Mouse (Mus musculus) adrenal gland, postnatal 36 days (tissue): Measurements from ENCODE around the gene Entpd7. TPM values are rescaled to one million over a fixed set of nuclear protein-coding genes. Genes with fewer than 3 reads are reported as not detected.

ENCODE experiments used
- DNase-seq, 2 experiments: peaks; one replicate each; pipeline ENCODE4 v3.0.0; 2021; ENCODE audit warnings: mixed read lengths in 1 of 2
- total RNA-seq, 2 experiments: library from RNA; stranded (reverse); gene quantifications; 2 replicates each; pipeline ENCODE4 v1.2.3; 2021

Gene Entpd7
- total RNA-seq, 2 experiments from 2014 or later, result 21.2 to 27.1 TPM

DNA sequence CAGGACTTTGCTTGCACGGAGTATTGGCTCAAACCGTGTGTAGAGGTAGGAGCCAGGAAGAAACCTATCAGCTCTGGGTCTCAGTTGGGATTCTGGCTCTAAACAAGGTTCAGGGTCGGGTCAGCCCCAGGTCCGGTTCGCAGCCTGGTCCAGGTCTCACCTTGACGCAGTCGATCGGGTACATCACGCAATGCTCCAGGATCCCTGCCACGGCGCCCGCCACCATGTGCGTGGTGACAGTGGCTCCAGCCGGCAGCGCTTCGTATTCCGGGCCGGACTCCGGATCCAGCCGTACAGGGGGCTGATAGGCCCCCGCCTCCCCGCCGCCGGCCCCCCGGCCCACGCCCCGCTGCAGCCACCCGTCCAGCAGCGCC is 15.2 kb upstream of the Entpd7 start:
- peak in 1 of 2 experiments; percentile 42 for DNase-seq

DNA sequence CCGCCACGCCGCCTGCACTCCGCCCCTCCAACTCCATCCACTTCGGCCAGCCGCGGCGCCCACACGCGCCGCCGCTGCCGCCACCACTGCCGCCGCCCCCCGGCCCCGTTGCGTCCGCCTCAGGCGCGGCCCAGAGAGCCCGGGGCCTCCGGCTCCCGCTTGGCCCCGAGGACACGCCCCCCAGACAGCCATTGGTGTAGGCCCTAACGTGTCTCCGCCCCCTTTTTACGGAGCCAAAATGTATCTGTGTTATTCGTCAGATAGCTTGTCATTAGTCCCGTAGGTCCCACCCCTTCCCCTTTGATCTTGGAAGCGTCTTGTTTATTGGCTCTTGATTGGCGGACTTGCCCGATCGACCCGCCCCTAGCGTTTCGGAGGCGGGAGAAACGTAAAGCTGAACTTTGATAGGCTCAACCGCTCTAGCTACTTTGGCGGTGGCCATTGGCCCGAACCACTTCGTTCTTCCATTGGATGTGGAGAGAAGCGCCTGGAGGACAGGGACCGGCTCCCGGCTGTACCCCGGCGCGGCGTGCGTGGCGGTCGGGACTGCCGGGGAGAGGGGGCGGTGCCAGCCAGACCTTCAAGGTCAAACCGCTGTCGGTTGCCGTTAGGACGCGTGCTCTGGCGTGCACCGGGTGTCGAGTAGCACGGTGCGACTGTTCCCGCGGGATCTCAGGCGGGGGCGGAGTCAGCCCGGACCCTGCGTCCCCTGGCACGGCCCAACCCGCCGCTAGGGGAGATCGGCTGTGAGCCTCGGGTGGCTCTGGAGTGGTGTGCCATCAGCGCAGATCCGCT is 14.5 kb upstream of the Entpd7 start, which contains the start of gene Slc25a28:
Gene Slc25a28, minus strand, starts transcription at position 152 of the 795 bp plus-strand sequence.
- peak; percentile 95 to 98 for DNase-seq

DNA sequence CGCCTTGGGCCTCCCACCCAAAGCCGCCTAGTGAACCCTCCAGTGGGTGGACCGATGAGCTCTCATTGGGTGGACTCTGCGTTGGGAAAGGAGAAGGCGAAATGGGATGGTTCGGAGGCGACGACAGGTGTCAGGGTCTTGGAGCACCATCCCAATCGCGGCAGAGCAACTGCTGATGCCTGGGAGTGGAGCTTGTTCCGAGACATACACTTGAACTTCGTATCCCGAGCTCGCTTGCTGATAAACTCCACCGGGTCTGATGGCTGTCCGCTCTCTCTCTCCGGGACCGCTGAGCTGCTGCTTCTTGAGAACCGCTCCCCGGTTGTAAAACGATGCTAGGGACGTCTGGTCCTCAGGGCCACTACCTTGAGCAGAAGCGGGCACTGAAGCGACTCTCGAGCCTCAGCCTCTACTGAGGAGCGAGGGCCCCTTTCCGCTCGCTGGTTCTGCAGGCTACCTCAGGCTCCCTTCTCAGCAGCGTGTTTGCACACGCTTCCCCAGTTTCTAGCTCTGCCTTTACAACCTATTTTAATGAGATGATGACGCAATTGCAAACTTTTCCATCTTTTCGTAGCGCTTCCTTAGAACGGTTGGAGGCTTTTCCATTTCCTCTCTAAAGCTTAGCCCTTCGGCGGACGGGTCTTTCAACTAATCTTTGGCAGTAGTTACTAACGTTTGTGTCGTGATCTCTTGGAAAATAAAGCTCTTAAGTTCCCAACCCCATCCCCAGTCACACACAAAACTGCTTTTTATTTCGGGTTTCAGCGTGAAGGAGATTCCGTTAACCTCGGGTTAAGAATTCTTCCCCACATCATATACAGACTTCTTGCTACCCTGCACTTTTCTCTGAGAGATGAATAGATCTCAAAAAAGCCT is 13.7 kb upstream of the Entpd7 start:
- peak; percentile 54 to 56 for DNase-seq

DNA sequence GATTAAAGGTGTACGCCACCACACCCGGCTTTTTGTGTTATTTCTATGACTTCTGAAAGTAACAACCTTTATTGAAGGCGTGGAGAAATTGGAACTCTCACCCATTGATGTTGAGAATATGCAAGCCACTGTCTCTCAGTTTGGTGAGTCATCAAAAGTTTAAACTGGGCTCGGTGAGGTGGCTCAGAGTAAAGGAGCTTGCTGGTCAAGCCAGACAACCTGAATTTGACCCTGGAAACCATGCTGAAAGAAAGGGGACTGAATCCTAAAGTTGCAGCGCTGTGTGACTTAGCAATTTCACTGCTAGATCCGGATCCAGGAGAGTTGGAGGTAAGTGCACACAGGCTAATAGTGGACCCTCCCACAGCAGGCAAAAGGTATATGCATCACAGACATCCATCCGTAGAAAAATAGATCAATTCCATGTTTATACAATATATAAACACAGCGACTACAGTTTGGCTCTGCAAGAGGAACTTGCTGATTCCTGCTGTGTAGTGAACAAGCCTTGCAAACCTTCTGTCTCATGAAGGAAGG is 10.9 kb upstream of the Entpd7 start:
- DNase-seq, result no peak

DNA sequence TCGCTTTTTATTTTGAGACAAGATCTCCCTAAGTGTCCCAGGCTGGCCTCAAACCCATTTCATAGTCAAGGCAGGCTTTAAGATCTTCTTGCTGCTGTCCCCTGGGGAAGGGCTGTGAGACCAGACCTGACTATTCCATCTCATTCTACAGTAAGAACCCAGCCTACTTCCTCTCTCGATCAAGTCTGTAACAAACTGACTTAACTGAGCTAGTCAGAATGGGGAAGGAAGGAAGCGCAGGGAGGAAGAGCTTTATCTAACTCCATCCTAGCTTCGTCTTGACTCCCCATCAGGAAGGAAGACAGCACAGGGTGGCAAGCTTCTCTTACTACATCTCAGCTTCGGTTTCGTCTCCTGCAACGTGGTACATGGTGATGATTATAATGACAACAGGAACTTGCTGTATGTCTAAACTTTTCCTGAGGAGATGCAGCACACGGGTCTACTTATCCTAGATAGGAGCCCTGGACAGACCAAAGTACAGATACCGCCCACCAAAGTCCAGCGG is 9.9 kb upstream of the Entpd7 start:
- no peak for DNase-seq

DNA sequence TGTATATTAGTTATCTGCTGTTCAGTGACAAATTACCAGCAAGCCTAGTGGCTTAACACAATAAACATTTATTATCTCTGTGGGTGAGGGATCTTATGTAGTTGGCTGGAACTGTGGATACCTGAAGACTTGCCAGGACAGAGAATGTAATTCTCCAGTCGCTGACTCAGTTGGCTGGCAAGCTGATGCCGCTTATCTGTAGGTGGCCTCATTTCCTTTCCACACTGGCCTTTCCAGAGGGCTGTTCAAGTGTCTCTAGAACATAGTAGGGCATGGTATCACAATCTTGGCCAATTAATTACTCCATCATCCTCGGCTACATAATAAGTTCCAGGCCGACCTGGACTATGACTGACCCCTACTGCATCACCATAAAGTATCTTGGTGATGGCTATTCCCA is 7.9 kb upstream of the Entpd7 start:
- DNase-seq, result no peak

DNA sequence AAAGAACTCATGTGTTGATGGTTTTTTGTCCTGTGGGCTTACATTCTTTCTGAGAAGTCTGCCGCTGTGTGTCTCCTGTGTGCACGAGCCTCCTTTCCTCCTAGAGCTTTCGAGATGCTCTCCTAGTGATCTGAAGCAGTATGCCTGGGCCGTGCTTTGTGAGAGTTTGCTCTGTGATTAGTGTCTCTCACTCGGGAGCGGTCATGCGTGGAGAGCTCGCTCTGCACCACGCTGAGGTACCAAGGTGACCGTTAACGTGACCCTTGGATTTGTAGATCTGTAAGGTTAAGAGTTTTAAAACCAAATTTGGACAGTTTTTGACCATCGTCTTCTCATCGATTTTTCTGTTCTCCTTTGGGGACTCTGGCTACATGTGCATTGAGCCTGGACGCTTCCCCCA is 3.3 kb downstream of the Entpd7 start:
- no peak for DNase-seq

DNA sequence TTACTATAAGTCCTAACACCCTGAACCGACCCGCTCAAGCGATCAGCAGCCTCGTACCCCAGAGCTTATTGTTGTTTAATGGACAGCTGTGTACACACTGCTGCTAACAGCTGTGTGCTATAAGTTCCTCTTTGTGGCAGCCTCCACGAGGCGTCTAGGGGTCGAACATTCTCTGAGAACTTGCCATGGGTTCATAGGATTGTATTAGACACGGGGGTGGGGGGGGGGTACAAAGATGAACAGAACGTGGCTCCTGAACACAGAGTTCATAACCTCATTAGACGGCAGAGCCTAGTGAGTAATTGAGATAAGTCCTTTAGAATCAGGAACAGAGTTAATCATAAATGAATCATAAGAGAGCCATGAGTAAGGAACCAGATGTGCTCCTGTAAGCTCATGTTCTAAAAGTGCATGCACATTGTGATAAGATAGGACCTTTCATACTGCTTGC is 6.1 kb downstream of the Entpd7 start:
- DNase-seq, result no peak

DNA sequence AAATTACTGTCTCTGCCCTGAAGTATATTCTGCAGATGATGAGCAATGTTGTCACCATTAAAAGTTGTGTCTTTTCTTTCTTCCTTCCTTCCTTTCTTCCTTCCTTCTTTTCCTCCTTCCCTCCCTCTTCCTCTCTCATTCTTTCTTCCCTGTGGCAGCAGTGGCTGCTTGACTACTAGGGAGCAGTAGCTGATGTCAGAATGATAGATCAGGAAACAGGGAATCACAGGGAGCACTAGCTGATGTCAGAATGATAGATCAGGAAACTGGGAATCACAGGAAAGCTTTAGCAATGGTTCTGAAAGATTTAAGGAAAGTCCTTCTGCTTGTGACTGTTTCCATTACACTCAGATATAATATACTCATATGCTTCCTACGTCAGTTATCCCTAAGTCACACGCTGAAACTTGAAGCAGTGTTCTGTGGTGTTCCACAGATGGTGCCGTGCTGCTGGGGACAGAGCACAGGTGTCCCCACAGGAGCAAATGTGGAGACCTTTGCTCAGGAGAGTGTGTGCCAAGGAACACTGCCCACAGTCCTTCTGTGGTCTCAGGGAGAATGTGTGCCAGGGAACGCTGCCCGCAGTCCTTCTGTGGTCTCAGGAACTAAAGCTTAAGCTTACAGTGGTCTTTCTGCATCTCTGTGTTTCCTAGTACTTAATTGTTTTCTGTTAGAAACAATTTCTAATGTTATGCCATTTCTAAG is 8.3 kb downstream of the Entpd7 start:
- DNase-seq, result no peak

DNA sequence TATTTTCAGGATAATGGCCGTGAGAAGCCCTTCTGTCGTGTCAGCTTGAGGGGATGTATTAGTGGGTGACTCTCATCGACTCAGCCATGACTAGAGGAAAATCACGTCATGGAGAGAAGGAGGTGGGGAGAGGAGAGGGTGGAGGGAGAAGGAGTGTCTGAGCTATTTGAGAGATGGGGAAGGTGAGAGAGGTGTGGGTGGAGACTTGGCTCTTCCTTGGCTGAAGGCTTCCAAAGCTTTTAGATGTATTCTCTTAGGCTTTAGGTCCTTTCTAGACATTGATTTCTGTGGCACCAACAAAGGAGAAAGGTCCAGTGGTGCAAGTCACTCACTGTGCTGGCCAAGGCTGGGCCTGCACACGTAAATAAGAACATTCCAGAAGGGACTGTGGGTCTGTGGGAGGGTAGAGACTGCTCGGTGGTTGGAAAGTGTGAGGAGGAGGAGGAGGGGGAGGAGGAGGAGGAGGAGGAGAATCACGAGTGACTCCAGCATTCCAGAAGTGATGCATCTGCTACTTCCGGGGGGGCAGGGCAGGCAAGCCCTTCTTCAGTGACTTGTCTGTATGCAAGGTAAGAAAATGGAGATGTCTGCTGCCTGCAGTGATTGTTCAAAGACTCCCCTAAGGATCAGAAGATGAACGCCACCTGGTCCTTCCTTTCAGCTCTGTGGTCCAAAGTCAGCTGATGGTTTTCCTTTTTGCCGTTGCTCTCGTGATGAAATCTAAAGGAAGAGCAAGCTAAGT is 9.7 kb downstream of the Entpd7 start:
- DNase-seq, result no peak

DNA sequence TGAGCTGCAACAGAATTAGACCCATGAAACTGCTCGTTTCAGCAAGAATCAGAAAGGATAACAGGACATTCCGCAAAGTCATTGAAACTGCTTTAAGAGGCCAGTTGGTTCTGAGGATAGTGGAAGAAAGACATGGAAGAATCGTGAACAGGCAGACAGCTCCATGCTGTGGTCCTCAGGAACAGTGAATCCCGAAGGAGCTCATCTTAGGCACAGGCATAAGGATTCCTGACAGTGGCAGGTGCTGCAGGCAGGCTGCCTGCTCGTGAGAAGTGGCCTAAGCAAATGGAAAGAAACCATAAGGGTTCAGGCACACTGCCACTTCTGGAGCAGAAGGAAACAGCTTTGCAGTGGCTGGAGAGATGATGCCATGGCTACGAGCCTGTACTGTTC is 10.3 kb downstream of the Entpd7 start:
- no peak for DNase-seq

DNA sequence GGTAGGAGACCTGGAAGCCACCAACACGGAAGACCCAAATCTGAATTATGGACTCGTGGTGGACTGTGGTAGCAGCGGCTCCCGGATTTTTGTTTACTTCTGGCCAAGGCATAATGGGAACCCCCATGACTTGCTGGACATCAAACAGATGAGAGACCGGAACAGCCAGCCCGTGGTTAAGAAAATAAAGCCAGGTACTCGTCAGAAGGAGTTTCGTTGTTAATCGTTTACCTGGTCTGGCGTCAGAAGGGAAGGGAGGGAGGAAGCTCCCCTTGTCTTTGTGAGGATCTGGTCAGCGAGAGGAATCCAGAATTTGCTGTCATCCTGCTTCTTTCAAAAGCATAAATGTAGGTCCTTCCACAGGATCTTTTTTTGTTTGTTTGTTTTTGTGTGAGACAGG is 14.7 kb downstream of the Entpd7 start:
- no peak for DNase-seq

DNA sequence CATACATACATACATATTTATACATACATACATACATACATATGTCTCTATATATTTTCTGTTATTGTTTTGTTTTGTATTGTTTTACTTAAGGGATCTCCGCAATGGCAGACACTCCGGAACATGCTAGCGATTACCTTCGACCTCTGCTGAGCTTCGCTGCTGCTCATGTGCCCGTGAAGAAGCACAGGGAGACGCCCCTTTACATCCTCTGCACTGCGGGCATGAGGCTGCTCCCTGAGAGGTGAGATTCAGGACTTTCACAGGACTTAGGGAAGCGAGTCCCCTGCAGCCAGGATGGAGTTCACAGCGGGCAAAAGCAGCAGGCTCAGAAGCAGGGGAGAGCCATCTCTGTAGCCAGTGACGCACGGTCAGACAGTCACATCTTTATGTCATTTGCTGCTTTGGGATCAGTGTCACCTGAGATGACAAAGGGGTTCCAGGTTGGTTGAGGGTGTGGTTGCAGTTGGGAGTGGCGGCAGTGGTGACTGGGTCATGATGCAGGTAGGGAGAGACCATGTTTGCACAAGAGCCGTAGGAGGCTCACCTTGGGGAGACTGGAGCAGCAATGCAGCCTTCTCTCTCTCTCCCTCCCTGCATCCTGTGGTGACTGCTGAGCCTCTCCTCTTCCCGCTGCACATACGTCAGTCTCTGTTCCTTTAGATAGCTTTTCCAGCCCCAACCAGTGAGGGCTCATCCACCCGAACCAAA is 15.5 kb downstream of the Entpd7 start:
- DNase-seq, result no peak

DNA sequence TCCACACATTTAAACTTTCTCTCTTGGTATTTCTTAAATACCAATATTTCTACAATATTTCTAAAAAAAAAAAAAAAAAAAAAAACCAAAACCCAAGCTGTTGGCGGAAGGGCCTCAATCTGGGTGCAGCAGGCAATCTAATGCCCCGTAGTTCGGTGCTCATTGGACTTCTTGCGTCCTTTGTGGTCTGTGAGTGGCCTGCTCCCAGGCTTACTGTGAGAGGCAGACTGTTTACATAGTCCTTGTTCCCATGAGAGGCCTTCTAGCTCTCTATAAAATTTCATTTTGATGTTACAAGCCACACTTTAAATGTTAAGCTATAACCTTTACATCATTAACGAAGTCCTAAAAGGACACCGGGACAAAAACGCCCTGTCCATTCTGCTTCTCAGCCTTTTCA is 18.7 kb downstream of the Entpd7 start:
- DNase-seq, result no peak

DNA sequence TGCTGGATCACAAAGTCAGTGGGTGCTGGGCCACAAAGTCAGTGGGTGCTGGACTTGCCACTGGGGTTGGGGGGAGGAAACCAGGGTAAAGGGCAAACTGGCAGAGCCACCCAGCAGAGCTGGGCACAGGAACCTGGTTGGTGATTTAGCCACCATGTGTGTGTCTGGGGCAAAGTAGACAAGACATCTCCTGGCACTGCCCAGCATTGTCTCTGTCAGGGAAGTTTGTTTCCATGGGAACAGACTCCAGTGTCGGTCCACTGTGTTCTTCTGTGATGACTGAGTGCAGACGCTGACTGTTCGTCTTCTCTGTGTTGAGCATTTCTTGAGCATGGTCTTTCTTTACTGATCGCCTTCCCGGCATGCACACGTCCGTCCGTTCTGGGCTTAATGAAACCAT is 19.8 kb downstream of the Entpd7 start:
- no peak for DNase-seq

DNA sequence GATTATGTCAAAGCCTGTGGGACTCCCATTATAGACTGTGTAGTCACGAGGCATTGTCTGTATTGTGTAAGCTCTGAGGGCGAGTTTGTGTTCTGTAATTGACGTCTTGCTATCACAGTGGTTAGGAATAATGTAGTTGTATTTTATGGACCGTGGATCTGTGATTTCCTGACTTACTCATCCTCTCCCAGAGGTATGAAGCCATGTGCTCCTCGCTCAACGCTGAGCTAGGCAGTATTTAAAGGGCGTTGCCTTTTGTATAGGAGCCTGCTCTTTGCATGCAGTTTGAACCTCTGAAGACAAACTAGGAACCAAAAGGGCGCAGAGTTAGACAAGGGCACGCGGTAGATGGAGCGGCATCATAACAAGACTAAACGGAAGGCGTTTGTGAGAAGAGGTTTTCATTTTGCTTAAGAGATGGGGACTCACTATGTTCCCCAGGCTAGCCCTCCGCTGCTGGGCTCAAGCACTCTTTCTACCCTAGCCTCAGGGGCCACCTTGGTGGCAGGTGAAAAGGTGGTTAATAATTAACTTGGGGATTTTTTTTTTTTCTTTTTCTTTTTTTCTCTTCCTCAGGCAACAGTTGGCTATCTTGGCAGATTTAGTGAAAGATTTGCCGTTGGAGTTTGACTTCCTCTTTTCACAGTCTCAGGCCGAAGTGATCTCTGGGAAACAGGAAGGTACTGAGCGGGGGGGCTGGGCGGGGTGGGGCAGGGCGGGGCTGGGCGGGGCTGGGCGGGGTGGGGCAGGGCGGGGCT is 21.9 kb downstream of the Entpd7 start:
- DNase-seq, result no peak

DNA sequence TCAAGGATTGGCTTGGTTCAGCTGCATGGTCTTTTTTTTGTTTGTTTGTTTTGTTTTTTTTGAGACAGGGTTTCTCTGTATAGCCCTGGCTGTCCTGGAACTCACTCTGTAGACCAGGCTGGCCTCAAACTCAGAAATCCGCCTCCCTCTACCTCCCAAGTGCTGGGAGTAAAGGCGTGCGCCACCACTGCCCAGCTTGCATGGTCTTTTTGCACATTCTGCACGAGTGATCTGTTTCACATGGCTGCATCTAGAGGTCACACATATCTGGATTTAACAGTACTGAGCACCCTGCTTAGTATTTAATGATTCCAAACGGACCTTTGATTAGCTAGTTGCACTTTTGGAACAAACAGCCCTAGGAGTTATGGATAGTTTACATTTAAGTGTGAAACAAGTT is 22.5 kb downstream of the Entpd7 start:
- DNase-seq, result no peak

DNA sequence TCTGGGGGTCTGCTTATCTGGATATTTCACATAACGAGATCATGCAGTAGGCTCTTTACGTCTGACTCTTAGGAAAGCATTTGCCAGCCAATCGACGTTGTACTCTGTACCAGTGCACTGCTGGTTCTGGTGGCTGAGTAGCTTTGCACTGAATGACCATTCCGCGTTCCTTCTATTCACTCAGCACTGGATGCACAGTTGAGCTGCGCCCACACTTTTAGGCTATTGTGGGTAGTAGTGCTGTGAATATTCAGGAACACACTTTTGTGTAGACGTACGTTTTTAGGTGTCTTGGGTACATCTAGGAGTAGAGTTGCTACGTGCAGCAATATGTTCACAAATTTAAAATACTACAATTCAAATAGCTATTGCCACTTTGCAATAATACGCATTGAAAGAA is 30.6 kb downstream of the Entpd7 start:
- no peak for DNase-seq

DNA sequence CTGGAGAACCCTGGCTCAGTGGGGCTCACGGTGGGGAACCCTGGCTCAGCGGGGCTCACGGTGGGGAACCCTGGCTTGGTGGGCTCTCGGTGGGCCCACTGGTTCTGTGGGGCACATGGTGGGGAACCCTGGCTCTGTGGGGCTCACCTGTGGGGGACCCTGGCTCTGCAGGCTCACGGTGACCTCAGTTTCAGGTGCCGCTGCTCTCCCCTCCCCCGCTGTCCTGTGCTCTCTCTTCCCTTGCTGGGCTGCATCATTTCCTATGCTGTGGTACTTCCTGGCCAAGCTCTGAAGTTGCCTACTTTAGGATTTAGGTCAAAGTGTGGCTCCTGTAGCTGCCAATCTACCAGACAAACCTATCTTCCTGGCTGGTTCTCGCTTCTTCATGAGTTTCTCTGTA is 33.4 kb downstream of the Entpd7 start:
- DNase-seq, result no peak

DNA sequence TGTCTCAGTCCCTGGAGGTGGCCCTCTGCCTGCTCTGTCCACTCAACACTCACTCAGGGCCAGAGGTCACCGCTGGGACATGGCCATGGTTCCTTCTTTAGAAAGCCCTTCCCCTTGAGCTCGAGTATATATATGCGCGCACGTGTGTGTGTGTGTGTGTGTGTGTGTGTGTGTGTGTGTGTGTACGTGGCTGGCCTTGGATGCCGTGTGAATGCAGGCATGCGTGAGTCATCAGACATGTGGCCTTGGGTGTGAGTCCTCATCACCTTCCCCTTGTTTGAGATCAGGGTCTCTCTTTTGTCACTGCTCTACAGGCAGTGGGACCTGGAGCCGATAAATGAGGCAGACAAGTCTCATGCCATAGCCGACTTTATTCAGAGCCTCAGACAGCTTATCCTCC is 34.0 kb downstream of the Entpd7 start:
- DNase-seq, result peak; percentile 56 to 72
